Mouse (Mus musculus) retina, adult 2 months (tissue): ENCODE data around the gene 1700009N14Rik.

Source experiments
- DNase-seq: peaks from one replicate; pipeline ENCODE4 v3.0.0-alpha.2; 2012; ENCODE audit warnings: low read depth, low spot score

Gene 1700009N14Rik

GRCm38 (mm10) chr4:39450069-39450468 lies at the start of gene 1700009N14Rik:
Gene 1700009N14Rik, plus strand, starts transcription at chr4:39450295.
- DNase-seq = no peak

GRCm38 (mm10) chr4:39437870-39438367 lies 12.2 kb upstream of the 1700009N14Rik start:
- DNase-seq = no peak

- no peak for DNase-seq
These were observed 24.2 kb downstream of the 1700009N14Rik start for GRCm38 (mm10) chr4:39474291-39474690.

GRCm38 (mm10) chr4:39486393-39486792 lies 36.3 kb downstream of the 1700009N14Rik start:
- DNase-seq = no peak

GRCm38 (mm10) chr4:39493596-39493995 lies 43.5 kb downstream of the 1700009N14Rik start:
- DNase-seq = no peak

- no peak for DNase-seq
These were observed 45.8 kb downstream of the 1700009N14Rik start for GRCm38 (mm10) chr4:39495875-39496274.
